Mouse (Mus musculus): Measurements from ENCODE around the gene Miga1. TPM values are rescaled to one million over a fixed set of nuclear protein-coding genes. Genes with fewer than 3 reads are reported as not detected.

Miga1 gene
- polyA plus RNA-seq, 1 experiment from 2014 or later = 19.0 TPM

DNA sequence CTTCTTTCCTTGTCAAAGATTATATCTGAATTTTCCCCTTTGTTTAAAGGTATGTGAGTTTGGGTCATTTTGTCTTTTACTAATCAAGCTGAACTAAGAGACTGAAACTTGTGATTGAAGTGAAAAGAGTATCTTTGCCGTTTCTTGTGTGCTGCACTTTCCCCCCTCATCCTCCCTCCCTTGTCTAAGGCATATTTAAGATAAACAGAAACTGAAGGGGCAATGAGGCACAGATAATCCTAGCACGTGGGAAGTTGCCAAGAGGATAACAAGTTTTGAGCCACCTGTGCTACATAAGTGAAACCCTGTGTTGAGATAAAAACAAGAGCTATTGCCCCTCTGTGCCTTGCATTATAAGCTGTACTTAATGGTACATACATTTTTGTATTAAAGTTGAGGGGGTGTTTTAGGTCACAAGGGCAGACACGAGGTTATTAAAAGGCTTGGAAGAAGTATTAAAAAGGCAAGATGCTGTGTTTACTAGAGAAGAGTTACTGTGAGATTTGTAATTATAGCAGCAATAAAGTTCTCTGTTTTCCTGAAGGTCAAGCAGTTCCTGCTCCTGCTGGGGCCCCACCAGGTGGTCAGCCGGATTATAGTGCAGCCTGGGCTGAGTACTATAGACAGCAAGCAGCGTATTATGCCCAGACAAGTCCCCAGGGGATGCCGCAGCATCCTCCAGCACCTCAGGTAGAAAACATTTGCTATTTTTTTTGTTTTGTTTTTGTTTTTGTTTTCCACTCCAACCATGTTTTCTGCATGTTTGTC is 108.7 kb downstream of the Miga1 start:
- no peak overlapping the region for H3K27ac ChIP-seq (ENCODE audit: low read depth, low read length)
- peaks cover 20% of the 10 kb centered on the region for H3K36me3 ChIP-seq (ENCODE audit: control insufficient read depth, insufficient read depth, low read length)
- H3K9ac ChIP-seq (ENCODE audit: low read depth, low read length) = no peak overlapping the region
- no peaks in the 10 kb centered on the region for H3K4me1 ChIP-seq (ENCODE audit: control insufficient read depth, insufficient read depth, low read depth, low read length)
- 52% methylated on average over 6 of the region's 6 CpGs for WGBS
- H3K27me3 ChIP-seq (replicated peaks; ENCODE audit: control insufficient read depth, insufficient read depth, low read length) = no peaks in the 10 kb centered on the region
- H3K9me3 ChIP-seq (ENCODE audit: control insufficient read depth, low read length) = no peaks in the 10 kb centered on the region
- H3K4me2 ChIP-seq (ENCODE audit: low read length) = no peak overlapping the region
- no peak for ATAC-seq
- H3K4me3 ChIP-seq (ENCODE audit: low read length) = no peak overlapping the region

DNA sequence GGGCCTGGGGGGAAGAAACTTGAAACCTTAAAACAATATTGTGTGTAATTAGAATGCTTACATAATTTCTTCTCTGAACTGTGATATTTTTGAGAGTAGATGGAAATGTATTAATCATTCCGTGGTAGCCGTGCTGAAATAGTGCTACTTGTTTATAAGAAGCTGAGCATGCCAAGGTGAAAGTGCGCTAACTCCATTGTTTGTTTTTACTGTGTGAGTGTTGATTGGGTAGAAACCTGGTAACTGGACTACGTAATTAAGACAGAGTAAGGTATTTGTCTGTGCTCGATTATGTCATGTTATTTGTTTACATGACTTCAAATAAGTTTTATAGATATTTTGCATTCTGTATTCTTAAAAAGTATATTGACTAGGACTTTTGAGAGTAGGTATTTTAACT is 110.9 kb downstream of the Miga1 start:
- peaks cover 34% of the 10 kb centered on the region for H3K36me3 ChIP-seq (ENCODE audit: control insufficient read depth, insufficient read depth, low read length)
- no peaks in the 10 kb centered on the region for H3K27me3 ChIP-seq (replicated peaks; ENCODE audit: control insufficient read depth, insufficient read depth, low read length)
- H3K9ac ChIP-seq (ENCODE audit: low read depth, low read length) = no peak overlapping the region
- H3K9me3 ChIP-seq (ENCODE audit: control insufficient read depth, low read length) = no peaks in the 10 kb centered on the region
- H3K4me3 ChIP-seq (ENCODE audit: low read length) = no peak overlapping the region
- H3K4me1 ChIP-seq (ENCODE audit: control insufficient read depth, insufficient read depth, low read depth, low read length) = no peaks in the 10 kb centered on the region
- WGBS = 95% methylated on average over 5 of the region's 5 CpGs
- no peak for ATAC-seq
- H3K4me2 ChIP-seq (ENCODE audit: low read length) = no peak overlapping the region
- no peak overlapping the region for H3K27ac ChIP-seq (ENCODE audit: low read depth, low read length)

DNA sequence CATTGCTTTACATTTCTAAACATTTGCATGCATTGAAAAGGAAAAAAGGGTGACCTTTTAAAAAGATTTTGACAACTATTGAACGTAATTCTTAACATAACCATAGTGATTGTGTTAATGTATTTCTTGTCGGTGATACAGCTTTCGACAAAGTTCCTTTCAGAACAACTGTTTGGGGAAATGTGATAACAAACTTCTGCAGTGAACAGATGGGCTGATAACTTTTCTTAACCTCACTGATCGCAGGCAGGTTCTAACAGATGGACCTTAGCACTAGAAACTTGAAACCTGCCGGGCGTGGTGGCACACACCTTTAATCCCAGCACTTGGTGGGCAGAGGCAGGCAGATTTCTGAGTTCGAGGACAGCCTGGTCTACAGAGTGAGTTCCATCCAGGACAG is 111.4 kb downstream of the Miga1 start:
- no peak for ATAC-seq
- no peak overlapping the region for H3K9ac ChIP-seq (ENCODE audit: low read depth, low read length)
- no peaks in the 10 kb centered on the region for H3K9me3 ChIP-seq (ENCODE audit: control insufficient read depth, low read length)
- H3K36me3 ChIP-seq (ENCODE audit: control insufficient read depth, insufficient read depth, low read length) = peaks cover 38% of the 10 kb centered on the region
- H3K4me1 ChIP-seq (ENCODE audit: control insufficient read depth, insufficient read depth, low read depth, low read length) = no peaks in the 10 kb centered on the region
- no peak overlapping the region for H3K27ac ChIP-seq (ENCODE audit: low read depth, low read length)
- H3K4me2 ChIP-seq (ENCODE audit: low read length) = no peak overlapping the region
- 93% methylated on average over 7 of the region's 7 CpGs for WGBS
- H3K27me3 ChIP-seq (replicated peaks; ENCODE audit: control insufficient read depth, insufficient read depth, low read length) = no peaks in the 10 kb centered on the region
- H3K4me3 ChIP-seq (ENCODE audit: low read length) = no peak overlapping the region

DNA sequence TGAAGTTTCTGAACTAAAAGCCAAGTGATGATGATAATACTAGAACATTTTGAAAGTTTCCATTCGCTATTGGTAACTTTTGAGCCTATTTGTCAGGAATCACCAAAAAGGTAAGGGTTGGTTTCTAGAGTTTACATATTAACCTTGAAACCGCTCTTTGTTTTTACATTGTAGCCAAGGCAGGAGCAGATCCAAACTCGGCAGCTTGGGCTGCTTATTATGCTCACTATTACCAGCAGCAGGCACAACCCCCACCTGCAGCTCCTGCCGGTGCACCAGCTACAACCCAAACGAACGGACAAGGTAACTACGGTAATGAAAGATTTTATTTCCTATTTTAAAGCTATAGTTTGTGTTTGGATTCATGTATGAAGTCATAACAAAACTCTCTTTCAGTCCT is 114.3 kb downstream of the Miga1 start:
- Histone ChIP-seq H3K4me2 (ENCODE audit: low read length) (no peak overlapping the region), H3K9me3 (ENCODE audit: control insufficient read depth, low read length) (no peaks in the 10 kb centered on the region), H3K9ac (ENCODE audit: low read depth, low read length) (no peak overlapping the region), H3K36me3 (ENCODE audit: control insufficient read depth, insufficient read depth, low read length) (peaks cover 52% of the 10 kb centered on the region), H3K4me3 (ENCODE audit: low read length) (no peak overlapping the region), H3K4me1 (ENCODE audit: control insufficient read depth, insufficient read depth, low read depth, low read length) (no peaks in the 10 kb centered on the region), H3K27ac (ENCODE audit: low read depth, low read length) (no peak overlapping the region), H3K27me3 (replicated peaks; ENCODE audit: control insufficient read depth, insufficient read depth, low read length) (no peaks in the 10 kb centered on the region)
- no peak for ATAC-seq
- 93% methylated on average over 7 of the region's 7 CpGs for WGBS

DNA sequence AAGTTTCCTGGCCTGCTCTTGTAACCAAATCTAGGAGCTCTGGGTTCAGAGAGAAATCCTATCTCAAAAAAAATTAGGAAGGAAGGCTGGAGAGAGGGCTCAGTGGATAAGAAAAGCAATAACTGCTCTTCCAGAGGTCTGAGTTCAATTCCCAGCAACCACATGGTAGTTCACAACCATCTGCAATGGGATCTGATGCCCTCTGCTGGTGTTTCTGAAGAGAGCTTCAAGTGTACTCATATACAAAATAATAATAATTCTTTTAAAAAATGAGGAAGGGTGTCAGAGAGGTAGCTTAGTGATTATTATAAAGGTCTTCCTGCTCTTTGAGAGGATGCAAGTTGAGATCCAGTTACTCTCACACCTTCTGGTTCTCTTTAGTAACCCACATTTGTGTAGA is 115.3 kb downstream of the Miga1 start:
- Histone ChIP-seq H3K9ac (ENCODE audit: low read depth, low read length) (no peak overlapping the region), H3K9me3 (ENCODE audit: control insufficient read depth, low read length) (no peaks in the 10 kb centered on the region), H3K4me3 (ENCODE audit: low read length) (no peak overlapping the region), H3K27ac (ENCODE audit: low read depth, low read length) (no peak overlapping the region), H3K4me2 (ENCODE audit: low read length) (no peak overlapping the region), H3K36me3 (ENCODE audit: control insufficient read depth, insufficient read depth, low read length) (peaks cover 56% of the 10 kb centered on the region), H3K4me1 (ENCODE audit: control insufficient read depth, insufficient read depth, low read depth, low read length) (no peaks in the 10 kb centered on the region), H3K27me3 (replicated peaks; ENCODE audit: control insufficient read depth, insufficient read depth, low read length) (no peaks in the 10 kb centered on the region)
- no peak for ATAC-seq

Other genes starting within 250 kb of the Miga1 start
- 9.7 and 11.9 TPM in 2 replicates for gene Gipc2, start 174.2 kb downstream of the Miga1 start, polyA plus RNA-seq (2015; fragmentation: Nextera tagmentation; extraction: Ambion mirVana)
- 45.7 and 49.5 TPM in 2 replicates for gene Dnajb4, start 130.1 kb downstream of the Miga1 start, polyA plus RNA-seq (2015; fragmentation: Nextera tagmentation; extraction: Ambion mirVana)
- gene Fubp1, start 130.0 kb downstream of the Miga1 start, polyA plus RNA-seq (2015; fragmentation: Nextera tagmentation; extraction: Ambion mirVana) = 168 and 188 TPM in 2 replicates
- gene Nexn, start 74.1 kb downstream of the Miga1 start, polyA plus RNA-seq (2015; fragmentation: Nextera tagmentation; extraction: Ambion mirVana) = 1.7 and 2.4 TPM in 2 replicates
- gene Usp33, start 6.1 kb upstream of the Miga1 start, polyA plus RNA-seq (2015; fragmentation: Nextera tagmentation; extraction: Ambion mirVana) = 82.4 and 91.2 TPM in 2 replicates
- 23.4 and 24.8 TPM in 2 replicates for gene Zzz3, start 55.1 kb upstream of the Miga1 start, polyA plus RNA-seq (2015; fragmentation: Nextera tagmentation; extraction: Ambion mirVana)